Mouse (Mus musculus): ENCODE measurements around the gene Camta1.

GRCm38 (mm10) chr4:151263786-151264414 is 597.8 kb downstream of the Camta1 start:
- TF ChIP-seq GATA1 (IDR thresholded peaks at IDR 0.05; ENCODE audit: borderline replicate concordance, low read length) (no peak), FLI1 (IDR thresholded peaks at IDR 0.05; ENCODE audit: low read length) (no peak)
